Mouse (Mus musculus) heart, postnatal 14 days (tissue): Measurements from ENCODE around the gene Eif4e. TPM values are rescaled to one million over a fixed set of nuclear protein-coding genes. Genes with fewer than 3 reads are reported as not detected.

Experiments
- DNase-seq, 2 experiments: peaks; one replicate each; pipeline ENCODE4 v3.0.0; 2021 to 2022
- intact Hi-C: fragments of 180-260 bp; cut with DNase I; formaldehyde crosslinking; loops from one replicate; pipeline ENCODE4 v1.15.1; 2025
- long read RNA-seq, 2 experiments: library from polyadenylated mRNA; stranded (forward); transcript quantifications; one replicate each; pipeline ENCODE4 v2.0.0; 2021
- total RNA-seq, 2 experiments: library from RNA; stranded (reverse); gene quantifications; 2 replicates each; pipeline ENCODE4 v1.2.3; 2021

Eif4e gene
- total RNA-seq, result 100 to 1,000 TPM; 122 to 134 TPM
- long read RNA-seq, experiment 1, transcript Eif4e-204 (7 exons, 1,421 nt), result major isoform, 122 of 174 reads
- long read RNA-seq, experiment 1, partial matches to known transcripts, result 9 of 174 reads
- long read RNA-seq, experiment 1, other reads (novel, unspliced or antisense), result 42 of 174 reads
- long read RNA-seq, experiment 2, full-length matches to known transcripts, result 103 of 129 reads
- long read RNA-seq, experiment 2, partial matches to known transcripts, result 3 of 129 reads
- long read RNA-seq, experiment 2, other reads (novel, unspliced or antisense), result 23 of 129 reads

GRCm38 (mm10) chr3:138526073-138526915 is at the start of gene Eif4e:
Gene Eif4e (plus strand): TSS chr3:138526179.
- intact Hi-C loops, result loop anchor here (2.0 to 10.0 kb wide), 4 partner anchors 37 to 549 kb away; partner anchors contain the start of genes Adh5, Metap1, Rap1gds1 and Tspan5
- DNase-seq, result peak; percentile 57 to 64

- intact Hi-C loops, result no loop called here
- DNase-seq, result no peak
These were observed 46.5 kb upstream of the Eif4e start for GRCm38 (mm10) chr3:138479489-138479888.

GRCm38 (mm10) chr3:138481526-138482284 is 44.3 kb upstream of the Eif4e start:
- DNase-seq, result peak in 1 of 2 experiments; percentile 17
- intact Hi-C loops, result no loop called here

GRCm38 (mm10) chr3:138483240-138483639 is 42.7 kb upstream of the Eif4e start:
- DNase-seq, result no peak
- intact Hi-C loops, result no loop called here

GRCm38 (mm10) chr3:138488584-138489326 is 37.2 kb upstream of the Eif4e start:
- DNase-seq, result no peak
- intact Hi-C loops, result loop anchor here (2.0 kb wide), 1 partner anchor 38 kb away; the partner anchor contains the start of gene Eif4e

- intact Hi-C loops, result loop anchor here (2.0 kb wide), 1 partner anchor 37 kb away; the partner anchor contains the start of gene Eif4e
- peak; percentile 99 for DNase-seq
These were observed 36.5 kb upstream of the Eif4e start, which contains the start of gene Metap1 for GRCm38 (mm10) chr3:138489327-138490033. Gene Metap1 (minus strand): TSS chr3:138489515.

- intact Hi-C loops, result no loop called here
These were observed 36.0 kb upstream of the Eif4e start for GRCm38 (mm10) chr3:138490034-138490337.

GRCm38 (mm10) chr3:138493668-138494067 is 32.3 kb upstream of the Eif4e start:
- intact Hi-C loops, result no loop called here

More at GRCm38 (mm10) chr3:138490034-138490337, 36.0 kb upstream of the Eif4e start:
- DNase-seq, result no peak

GRCm38 (mm10) chr3:138494565-138494964 is 31.4 kb upstream of the Eif4e start:
- intact Hi-C loops, result no loop called here
- DNase-seq, result no peak

More at GRCm38 (mm10) chr3:138493668-138494067, 32.3 kb upstream of the Eif4e start:
- DNase-seq, result no peak

GRCm38 (mm10) chr3:138495166-138496145 is 30.5 kb upstream of the Eif4e start:
- intact Hi-C loops, result no loop called here

GRCm38 (mm10) chr3:138498731-138499130 is 27.2 kb upstream of the Eif4e start:
- intact Hi-C loops, result no loop called here
- DNase-seq, result no peak

More at GRCm38 (mm10) chr3:138495166-138496145, 30.5 kb upstream of the Eif4e start:
- no peak for DNase-seq

GRCm38 (mm10) chr3:138499854-138500740 is 25.9 kb upstream of the Eif4e start:
- intact Hi-C loops, result no loop called here
- DNase-seq, result no peak

GRCm38 (mm10) chr3:138503754-138504153 is 22.2 kb upstream of the Eif4e start:
- intact Hi-C loops, result no loop called here
- DNase-seq, result no peak

- intact Hi-C loops, result loop anchor here (5.0 kb wide), 2 partner anchors 116 to 401 kb away; no protein-coding TSS in a partner anchor
- DNase-seq, result peak; percentile 15 to 55
These were observed 19.2 kb upstream of the Eif4e start for GRCm38 (mm10) chr3:138506749-138507148.

- DNase-seq, result no peak
- intact Hi-C loops, result loop anchor here (5.0 kb wide), 2 partner anchors 113 to 398 kb away; no protein-coding TSS in a partner anchor
These were observed 16.4 kb upstream of the Eif4e start for GRCm38 (mm10) chr3:138509581-138509980.

- no peak for DNase-seq
- intact Hi-C loops, result no loop called here
These were observed 15.5 kb upstream of the Eif4e start for GRCm38 (mm10) chr3:138510471-138510870.

- no peak for DNase-seq
- intact Hi-C loops, result no loop called here
These were observed 12.7 kb upstream of the Eif4e start for GRCm38 (mm10) chr3:138513243-138513642.
